Mouse (Mus musculus): ENCODE data around the gene Dmc1. TPM values are rescaled to one million over a fixed set of nuclear protein-coding genes. Genes with fewer than 3 reads are reported as not detected.

Gene Dmc1
- 2.0 and 2.6 TPM in 2 replicates for polyA plus RNA-seq (2014; fragmentation: Nextera tagmentation; extraction: Ambion mirVana)

DNA sequence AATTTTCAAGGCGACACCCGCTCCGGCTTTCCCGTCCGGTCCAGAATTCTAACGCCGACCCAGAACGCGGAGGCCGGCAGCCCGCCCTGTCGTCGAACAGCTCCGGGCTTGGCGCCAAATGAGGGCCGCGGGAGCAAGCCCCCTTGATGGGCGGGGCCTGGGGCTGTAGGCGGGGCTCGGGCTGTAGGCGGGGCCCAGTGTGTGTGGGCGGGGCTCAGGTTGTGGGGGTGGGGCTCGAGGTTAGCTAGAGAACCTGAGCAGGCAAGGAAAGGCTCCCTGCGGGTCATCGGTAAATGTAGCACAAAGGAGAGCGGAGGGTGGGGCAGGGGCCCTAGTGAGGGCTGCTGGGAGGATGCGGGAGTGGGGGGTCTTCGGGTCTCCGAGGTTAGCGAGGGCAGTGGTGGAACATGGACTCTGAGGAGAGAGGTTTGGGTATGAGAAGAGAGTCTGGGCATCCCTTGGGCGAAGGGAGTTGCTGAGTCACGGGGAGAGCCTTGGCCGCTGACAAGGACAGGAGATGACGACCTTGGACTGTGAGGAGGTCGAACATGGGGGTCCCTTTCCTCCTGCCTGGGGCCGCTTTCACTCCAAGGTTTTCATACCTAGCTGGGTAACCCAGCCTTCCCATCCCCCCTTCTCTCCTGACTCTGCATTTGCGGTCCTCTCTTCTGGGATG, at the start of gene Dmc1:
TSS of gene Dmc1 (minus strand) at position 120 of the 676 bp plus-strand sequence.
- 9% methylated on average over 37 of the region's 37 CpGs for WGBS

DNA sequence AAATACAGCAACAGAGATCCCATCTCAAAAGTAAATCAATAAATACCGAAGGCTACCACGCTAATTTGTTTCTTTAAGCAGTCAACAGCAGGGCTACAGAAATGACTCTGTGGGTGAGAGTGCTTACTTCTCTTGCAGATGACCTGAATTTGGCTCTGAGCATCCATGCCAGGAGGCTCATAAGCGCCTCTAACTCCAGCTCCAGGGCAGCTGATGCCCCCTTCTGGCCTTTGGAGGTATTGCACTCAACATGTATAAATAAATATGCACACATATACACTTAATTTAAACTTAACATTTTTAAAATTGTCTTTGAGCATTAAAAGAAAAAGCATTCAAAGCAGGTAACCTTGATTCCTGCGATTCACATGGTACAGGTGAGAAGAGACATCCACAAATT, 46.6 kb upstream of the Dmc1 start:
- Histone ChIP-seq H3K27me3 (replicated peaks; ENCODE audit: control insufficient read depth, insufficient read depth, low read length) (no peaks in the 10 kb centered on the region), H3K4me2 (ENCODE audit: low read length) (no peak overlapping the region), H3K9ac (ENCODE audit: low read length) (no peak overlapping the region), H3K4me1 (replicated peaks; ENCODE audit: control insufficient read depth, insufficient read depth, low read length) (no peaks in the 10 kb centered on the region), H3K9me3 (ENCODE audit: control insufficient read depth, low read length) (no peaks in the 10 kb centered on the region), H3K27ac (ENCODE audit: low read depth) (no peak overlapping the region), H3K4me3 (ENCODE audit: low read depth, low read length) (no peak overlapping the region), H3K36me3 (ENCODE audit: control insufficient read depth, insufficient read depth, low read length) (peaks cover 3% of the 10 kb centered on the region; the same call in 1 of the 2 replicates)
- 78% methylated on average over 4 of the region's 4 CpGs for WGBS
- ATAC-seq (replicated peaks; ENCODE audit: low FRiP score, low TSS enrichment, low read depth) (no peak), DNase-seq (ENCODE audit: low spot score) (no peak)

More for the DNA sequence above, at the start of gene Dmc1:
- H3K36me3 ChIP-seq (ENCODE audit: control insufficient read depth, insufficient read depth, low read length) = no peaks in the 10 kb centered on the region
- ATAC-seq (replicated peaks; ENCODE audit: low FRiP score, low TSS enrichment, low read depth) = 0 out of 2 replicates have a peak, but pooled peaks have one; percentile 53
- peak within 1 kb of the TSS; percentile 47 for H3K4me2 ChIP-seq (ENCODE audit: low read length)
- H3K27ac ChIP-seq (ENCODE audit: low read depth) = no peak within 1 kb of the TSS
- peak within 1 kb of the TSS; percentile 30 for H3K4me3 ChIP-seq (ENCODE audit: low read depth, low read length)
- peak within 1 kb of the TSS; percentile 36 for H3K9ac ChIP-seq (ENCODE audit: low read length)
- no peaks in the 10 kb centered on the region for H3K4me1 ChIP-seq (replicated peaks; ENCODE audit: control insufficient read depth, insufficient read depth, low read length)
- H3K9me3 ChIP-seq (ENCODE audit: control insufficient read depth, low read length) = no peaks in the 10 kb centered on the region
- H3K27me3 ChIP-seq (replicated peaks; ENCODE audit: control insufficient read depth, insufficient read depth, low read length) = 0 out of 2 replicates have a peak, but pooled peaks cover 4% of the 10 kb centered on the region
- DNase-seq (ENCODE audit: low spot score) = peak; percentile 80

DNA sequence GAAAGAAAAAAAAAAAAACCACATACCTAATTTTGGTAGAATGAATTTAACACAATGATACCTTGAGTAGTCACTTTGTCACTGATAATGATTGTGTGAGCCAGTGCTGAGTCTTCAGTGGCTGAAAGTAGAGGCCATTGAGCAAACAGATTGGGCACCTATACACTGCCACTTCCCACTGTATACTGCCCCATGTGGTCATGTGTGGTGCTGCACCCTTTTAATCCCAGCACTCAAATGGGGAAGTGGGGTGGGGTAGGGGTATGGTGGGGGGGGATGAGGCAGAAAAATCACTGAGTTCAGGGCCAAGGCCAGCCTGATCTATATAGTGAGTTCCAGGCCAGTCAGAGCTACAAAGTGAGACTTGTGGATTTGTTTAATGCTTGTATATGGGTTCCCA, 45.7 kb upstream of the Dmc1 start:
- Histone ChIP-seq H3K4me3 (ENCODE audit: low read depth, low read length) (no peak overlapping the region), H3K4me1 (replicated peaks; ENCODE audit: control insufficient read depth, insufficient read depth, low read length) (no peaks in the 10 kb centered on the region), H3K4me2 (ENCODE audit: low read length) (no peak overlapping the region), H3K27me3 (replicated peaks; ENCODE audit: control insufficient read depth, insufficient read depth, low read length) (no peaks in the 10 kb centered on the region), H3K9ac (ENCODE audit: low read length) (no peak overlapping the region), H3K36me3 (ENCODE audit: control insufficient read depth, insufficient read depth, low read length) (peaks cover 3% of the 10 kb centered on the region; the same call in 1 of the 2 replicates), H3K9me3 (ENCODE audit: control insufficient read depth, low read length) (no peaks in the 10 kb centered on the region), H3K27ac (ENCODE audit: low read depth) (no peak overlapping the region)
- DNase-seq (ENCODE audit: low spot score) = peak; percentile 66
- ATAC-seq (replicated peaks; ENCODE audit: low FRiP score, low TSS enrichment, low read depth) = no peak

DNA sequence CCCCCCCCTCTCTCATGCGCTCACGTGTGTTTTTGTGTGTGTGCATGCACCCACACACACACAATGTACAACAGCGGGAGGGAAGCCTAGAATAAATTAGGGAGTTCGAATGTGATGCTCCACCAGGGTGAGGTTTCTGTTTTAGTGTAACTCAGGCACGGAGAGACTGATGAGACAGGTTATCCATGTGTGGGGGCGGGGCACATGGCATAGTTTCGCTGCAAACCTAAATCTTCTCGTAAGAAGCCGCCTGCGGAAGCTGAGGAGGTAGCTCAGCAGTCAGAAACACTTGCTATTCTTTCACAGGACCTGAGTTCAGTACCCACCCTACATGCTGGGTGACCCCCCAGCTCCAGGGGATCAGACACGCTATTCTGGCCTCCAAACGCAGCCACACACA, 43.2 kb upstream of the Dmc1 start:
- ATAC-seq (replicated peaks; ENCODE audit: low FRiP score, low TSS enrichment, low read depth) (no peak), DNase-seq (ENCODE audit: low spot score) (no peak)
- WGBS = 82% methylated on average over 12 of the region's 12 CpGs
- Histone ChIP-seq H3K9me3 (ENCODE audit: control insufficient read depth, low read length) (no peaks in the 10 kb centered on the region), H3K27me3 (replicated peaks; ENCODE audit: control insufficient read depth, insufficient read depth, low read length) (no peaks in the 10 kb centered on the region), H3K4me1 (replicated peaks; ENCODE audit: control insufficient read depth, insufficient read depth, low read length) (no peaks in the 10 kb centered on the region), H3K4me2 (ENCODE audit: low read length) (no peak overlapping the region), H3K4me3 (ENCODE audit: low read depth, low read length) (no peak overlapping the region), H3K27ac (ENCODE audit: low read depth) (no peak overlapping the region), H3K9ac (ENCODE audit: low read length) (no peak overlapping the region), H3K36me3 (ENCODE audit: control insufficient read depth, insufficient read depth, low read length) (peaks cover 3% of the 10 kb centered on the region; the same call in 1 of the 2 replicates)

DNA sequence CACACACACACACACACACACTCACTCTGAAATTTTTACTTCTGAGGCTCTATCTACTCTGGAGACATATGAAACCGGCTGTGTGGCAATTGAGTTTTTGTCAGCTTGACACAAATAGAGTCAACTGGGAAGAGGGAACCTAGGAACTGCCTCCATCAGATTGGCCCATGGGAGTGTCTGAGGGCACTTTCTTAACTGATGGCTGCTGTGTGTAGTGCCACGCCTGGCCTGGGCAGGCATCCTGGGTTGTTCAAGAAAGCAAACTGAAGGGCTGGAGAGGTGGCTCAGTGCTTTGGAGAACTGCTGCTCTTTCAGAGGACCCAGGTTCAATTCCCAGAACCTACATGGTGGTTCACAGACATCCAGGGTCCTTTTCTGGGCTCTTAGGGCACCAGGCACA, 40.6 kb upstream of the Dmc1 start:
- Histone ChIP-seq H3K4me2 (ENCODE audit: low read length) (no peak overlapping the region), H3K4me1 (replicated peaks; ENCODE audit: control insufficient read depth, insufficient read depth, low read length) (no peaks in the 10 kb centered on the region), H3K9ac (ENCODE audit: low read length) (no peak overlapping the region), H3K4me3 (ENCODE audit: low read depth, low read length) (no peak overlapping the region), H3K36me3 (ENCODE audit: control insufficient read depth, insufficient read depth, low read length) (peaks cover 3% of the 10 kb centered on the region; the same call in 1 of the 2 replicates), H3K9me3 (ENCODE audit: control insufficient read depth, low read length) (no peaks in the 10 kb centered on the region), H3K27me3 (replicated peaks; ENCODE audit: control insufficient read depth, insufficient read depth, low read length) (no peaks in the 10 kb centered on the region), H3K27ac (ENCODE audit: low read depth) (no peak overlapping the region)
- WGBS = 84% methylated on average over 2 of the region's 2 CpGs
- ATAC-seq (replicated peaks; ENCODE audit: low FRiP score, low TSS enrichment, low read depth) (no peak), DNase-seq (ENCODE audit: low spot score) (no peak)

DNA sequence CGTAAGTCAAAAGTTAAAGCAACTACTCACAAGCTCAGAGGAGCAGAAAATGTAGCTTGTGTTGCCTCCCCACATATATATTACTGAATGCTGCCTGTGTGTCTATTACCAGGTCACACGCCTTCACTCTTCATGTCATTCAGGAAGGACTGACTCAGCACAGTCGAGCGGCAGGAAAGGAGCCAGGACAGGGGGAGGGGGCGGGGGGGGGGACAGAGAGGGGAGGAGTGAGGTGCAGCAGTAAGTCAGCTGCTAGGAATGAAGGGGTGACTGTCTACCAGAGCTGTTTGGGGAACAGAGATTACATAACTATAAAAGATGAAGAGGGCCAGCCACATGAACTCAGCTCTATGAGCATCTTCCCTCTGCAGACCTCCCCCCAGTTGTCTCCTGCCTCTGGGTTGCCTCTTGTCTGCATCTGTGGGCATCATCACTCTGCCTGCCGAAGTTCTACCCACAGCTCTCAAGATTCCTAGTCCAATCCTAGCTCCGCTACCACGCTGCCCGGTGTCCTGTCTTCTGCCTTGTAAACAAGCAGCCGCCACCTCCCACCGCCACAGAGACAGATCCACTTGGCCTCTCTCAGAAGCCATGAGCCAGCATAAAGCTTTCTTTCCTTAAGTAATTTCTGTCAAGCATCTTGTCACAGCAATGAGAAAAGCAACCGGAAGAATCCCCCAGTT, 36.4 kb upstream of the Dmc1 start:
- 60% methylated on average over 11 of the region's 12 CpGs for WGBS
- H3K9me3 ChIP-seq (ENCODE audit: control insufficient read depth, low read length) = no peaks in the 10 kb centered on the region
- H3K27me3 ChIP-seq (replicated peaks; ENCODE audit: control insufficient read depth, insufficient read depth, low read length) = no peaks in the 10 kb centered on the region
- no peaks in the 10 kb centered on the region for H3K4me1 ChIP-seq (replicated peaks; ENCODE audit: control insufficient read depth, insufficient read depth, low read length)
- ATAC-seq (replicated peaks; ENCODE audit: low FRiP score, low TSS enrichment, low read depth) = no peak
- no peak overlapping the region for H3K4me2 ChIP-seq (ENCODE audit: low read length)
- DNase-seq (ENCODE audit: low spot score) = no peak
- H3K9ac ChIP-seq (ENCODE audit: low read length) = no peak overlapping the region
- no peaks in the 10 kb centered on the region for H3K36me3 ChIP-seq (ENCODE audit: control insufficient read depth, insufficient read depth, low read length)
- no peak overlapping the region for H3K4me3 ChIP-seq (ENCODE audit: low read depth, low read length)
- H3K27ac ChIP-seq (ENCODE audit: low read depth) = no peak overlapping the region

DNA sequence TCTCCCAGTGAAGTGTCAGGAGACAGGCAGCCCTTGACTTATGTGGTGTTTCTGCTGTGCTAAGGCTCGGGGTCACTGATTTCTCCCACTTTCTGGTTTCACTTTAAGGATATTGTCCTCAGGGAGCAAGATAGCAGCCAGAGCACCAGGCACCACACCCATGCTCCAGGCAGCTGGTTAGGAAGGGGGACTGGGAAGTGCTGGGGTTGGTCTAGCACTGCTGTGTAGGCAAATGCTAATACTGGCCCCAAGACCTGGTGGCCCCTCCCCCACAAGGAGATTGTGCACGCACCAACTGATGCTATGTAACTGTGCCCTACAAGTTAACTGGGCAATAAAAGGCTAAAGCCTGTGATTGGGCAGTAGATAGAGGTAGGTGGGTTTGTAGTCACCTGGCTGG, 25.6 kb upstream of the Dmc1 start:
- WGBS = 54% methylated on average over 2 of the region's 2 CpGs

DNA sequence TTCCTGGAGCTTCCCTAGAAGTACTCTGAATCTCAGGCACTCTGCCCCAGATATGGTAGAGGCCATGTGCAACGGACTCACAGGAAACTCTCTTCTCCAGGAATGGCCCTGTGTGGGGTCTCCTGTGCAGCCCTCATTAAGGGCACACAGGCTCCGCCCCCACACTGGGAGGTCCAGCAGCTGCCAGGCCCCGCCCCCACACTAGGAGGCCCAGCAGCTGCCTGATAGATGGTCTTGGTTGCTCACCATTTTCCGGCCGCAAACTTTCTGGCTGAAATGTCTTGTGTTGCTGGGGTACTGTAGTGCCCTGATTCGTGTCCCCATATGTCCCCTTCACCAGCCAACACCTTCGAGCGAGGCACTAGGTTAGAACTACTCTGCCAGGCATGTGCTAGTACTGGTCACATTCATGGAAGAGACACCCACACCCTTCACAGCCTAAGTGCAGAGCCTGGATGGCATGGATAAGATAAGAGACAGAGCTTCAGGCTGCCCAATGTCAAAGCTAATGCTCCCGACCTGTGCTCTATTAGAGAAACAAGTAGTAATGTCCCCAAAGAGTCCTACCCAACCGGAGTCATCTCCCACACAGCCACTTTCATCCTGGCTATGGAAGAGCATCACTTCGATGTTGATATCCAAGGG, 15.0 kb upstream of the Dmc1 start:
- Histone ChIP-seq H3K36me3 (ENCODE audit: control insufficient read depth, insufficient read depth, low read length) (no peaks in the 10 kb centered on the region), H3K27me3 (replicated peaks; ENCODE audit: control insufficient read depth, insufficient read depth, low read length) (no peaks in the 10 kb centered on the region), H3K4me3 (ENCODE audit: low read depth, low read length) (no peak overlapping the region), H3K9me3 (ENCODE audit: control insufficient read depth, low read length) (no peaks in the 10 kb centered on the region), H3K4me1 (replicated peaks; ENCODE audit: control insufficient read depth, insufficient read depth, low read length) (no peaks in the 10 kb centered on the region), H3K27ac (ENCODE audit: low read depth) (no peak overlapping the region), H3K9ac (ENCODE audit: low read length) (no peak overlapping the region), H3K4me2 (ENCODE audit: low read length) (no peak overlapping the region)
- ATAC-seq (replicated peaks; ENCODE audit: low FRiP score, low TSS enrichment, low read depth) = no peak
- 81% methylated on average over 11 of the region's 11 CpGs for WGBS
- no peak for DNase-seq (ENCODE audit: low spot score)

More for the DNA sequence above, 25.6 kb upstream of the Dmc1 start:
- DNase-seq (ENCODE audit: low spot score) (no peak), ATAC-seq (replicated peaks; ENCODE audit: low FRiP score, low TSS enrichment, low read depth) (no peak)
- Histone ChIP-seq H3K9me3 (ENCODE audit: control insufficient read depth, low read length) (no peaks in the 10 kb centered on the region), H3K4me3 (ENCODE audit: low read depth, low read length) (no peak overlapping the region), H3K27me3 (replicated peaks; ENCODE audit: control insufficient read depth, insufficient read depth, low read length) (no peaks in the 10 kb centered on the region), H3K27ac (ENCODE audit: low read depth) (no peak overlapping the region), H3K36me3 (ENCODE audit: control insufficient read depth, insufficient read depth, low read length) (peaks cover 7% of the 10 kb centered on the region; the same call in 1 of the 2 replicates), H3K4me1 (replicated peaks; ENCODE audit: control insufficient read depth, insufficient read depth, low read length) (no peaks in the 10 kb centered on the region), H3K9ac (ENCODE audit: low read length) (no peak overlapping the region), H3K4me2 (ENCODE audit: low read length) (no peak overlapping the region)

Data from intestine, embryonic 14.5 days (tissue).